In the genomic region with DNA sequence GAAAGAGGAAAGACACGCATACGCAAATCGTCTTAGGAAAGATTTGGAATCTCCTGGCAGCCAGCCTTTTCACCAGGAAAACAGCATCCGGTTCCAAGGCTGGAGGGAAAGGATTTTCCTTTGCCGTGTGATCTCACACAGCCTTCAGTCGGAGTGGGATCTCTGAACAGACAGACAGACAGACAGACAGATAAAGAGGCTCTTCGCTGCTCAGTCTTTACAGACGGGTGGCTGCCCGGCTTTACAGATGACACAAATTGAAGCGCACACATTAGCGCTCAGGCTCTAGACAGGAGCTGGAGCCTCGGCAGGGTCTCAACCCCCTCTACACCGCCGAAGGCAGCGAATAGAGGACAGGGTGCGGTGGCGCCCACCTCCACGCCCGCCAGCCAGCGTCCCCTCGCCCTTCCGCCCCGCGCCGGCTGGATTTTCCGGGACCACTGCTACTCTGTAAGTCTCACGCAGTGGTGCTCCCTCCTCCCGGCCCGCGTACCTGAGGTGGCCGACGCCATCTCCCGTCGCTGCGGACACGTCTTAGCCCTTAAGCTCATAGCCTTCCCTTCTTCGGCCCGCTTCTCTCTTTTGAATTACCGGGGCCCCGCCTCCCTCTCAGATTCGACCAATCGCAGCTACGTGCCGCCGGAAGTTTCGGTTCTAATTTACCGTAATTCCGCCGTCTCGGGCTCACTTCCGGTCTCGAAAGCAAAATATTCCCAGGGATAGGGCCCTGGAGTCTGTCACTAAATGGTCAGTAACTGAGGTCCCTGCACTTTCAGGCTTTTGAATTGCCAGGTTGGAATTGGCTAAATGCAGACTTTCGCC, we compare ENCODE assay signal across 8 mouse cellular contexts. TPM values are rescaled to one million over a fixed set of nuclear protein-coding genes. Genes with fewer than 3 reads are reported as not detected.
DNase-seq lines count a peak whose midpoint lies in the region; ATAC-seq lines count a peak whose summit lies in the region.

A gene (minus strand): TSS at position 621 of the 822 bp plus-strand sequence.

- H3K4me3 ChIP-seq in hindbrain, embryonic 10.5 days: peak within 1 kb of the TSS; percentile 96

- peak; percentile 91 for DNase-seq in NIH3T3 (ENCODE audit: low read depth)
- peak; percentile 90 for DNase-seq in cerebellum, adult 9-10 months
- DNase-seq in hindbrain, embryonic 10.5 days (ENCODE audit: low spot score): peak; percentile 92
- peak; percentile 91 to 92 for DNase-seq in layer of hippocampus, postnatal 10 days (ENCODE audit: low spot score in 2 of 2)
- peak; percentile 92 for DNase-seq in lung, postnatal 25 days (ENCODE audit: low spot score)
- peak; percentile 78 for DNase-seq in retina, adult 2 months (ENCODE audit: low read depth, low spot score)
- peak; percentile 90 for DNase-seq in thymus, postnatal 25 days

- no peaks in the 10 kb centered on the region for H3K27me3 ChIP-seq in hindbrain, embryonic 10.5 days (ENCODE audit: insufficient read depth, poor library complexity, severe bottlenecking)

- peaks cover 34% of the 10 kb centered on the region for H3K36me3 ChIP-seq in hindbrain, embryonic 10.5 days

- peak; percentile 94 for ATAC-seq in frontal cortex, adult (ENCODE audit: low TSS enrichment)

- WGBS in hindbrain, embryonic 10.5 days: under 1% methylated on average over 53 of the region's 53 CpGs

- peak within 1 kb of the TSS; percentile 96 for H3K27ac ChIP-seq in hindbrain, embryonic 10.5 days

- no peaks in the 10 kb centered on the region for H3K9me3 ChIP-seq in hindbrain, embryonic 10.5 days

- peaks cover 23% of the 10 kb centered on the region for H3K4me1 ChIP-seq in hindbrain, embryonic 10.5 days (replicated peaks)

RNA-seq across cellular contexts. Expression of the gene that starts here (rescaled TPM):
- polyA plus RNA-seq in hindbrain, embryonic 10.5 days (2016; fragmentation: Nextera tagmentation; extraction: Ambion mirVana): 161 and 193 TPM in 2 replicates
- total RNA-seq in layer of hippocampus, postnatal 10 days (2021): 10 to 100 TPM; 12.6 to 16.5 TPM

Comparison
In these comparisons a context has a peak if more than half of its experiments do, and no peak if none do; other contexts are left out.
1. Peak in every context shown above with its lines: DNase-seq, ATAC-seq, H3K4me3 ChIP-seq and H3K27ac ChIP-seq.